Mouse (Mus musculus): ENCODE measurements around the gene Dda1. TPM values are rescaled to one million over a fixed set of nuclear protein-coding genes. Genes with fewer than 3 reads are reported as not detected.
A peak's percentile ranks its signal among the peaks of the same experiment; 100 is the strongest.

Gene Dda1
- polyA plus RNA-seq, 1 experiment, result 34.4 TPM

GRCm38 (mm10) chr8:71474785-71475701 lies 6.0 kb downstream of the Dda1 start:
- H3K4me3 ChIP-seq (ENCODE audit: insufficient read depth, low read depth, low read length), result no peak overlapping the region
- H3K4me1 ChIP-seq (ENCODE audit: control insufficient read depth, insufficient read depth, insufficient read length, low read length), result peaks cover 8% of the 10 kb centered on the region
- no peak overlapping the region for H3K27ac ChIP-seq (replicated peaks; ENCODE audit: low read depth, low read length)

- H3K4me3 ChIP-seq (ENCODE audit: insufficient read depth, low read depth, low read length), result peak overlapping the region; percentile 81
- H3K27ac ChIP-seq (replicated peaks; ENCODE audit: low read depth, low read length), result 0 out of 2 replicates have a peak overlapping the region, but pooled peaks have one; percentile 81
- peaks cover 8% of the 10 kb centered on the region for H3K4me1 ChIP-seq (ENCODE audit: control insufficient read depth, insufficient read depth, insufficient read length, low read length)
Measured at GRCm38 (mm10) chr8:71475702-71476075, 6.7 kb downstream of the Dda1 start.

- Histone ChIP-seq H3K4me1 (ENCODE audit: control insufficient read depth, insufficient read depth, insufficient read length, low read length) (peaks cover 8% of the 10 kb centered on the region), H3K4me3 (ENCODE audit: insufficient read depth, low read depth, low read length) (peak overlapping the region; percentile 81)
Measured at GRCm38 (mm10) chr8:71476099-71476940, 7.3 kb downstream of the Dda1 start.

GRCm38 (mm10) chr8:71477196-71477845 lies 8.3 kb downstream of the Dda1 start:
- Histone ChIP-seq H3K4me3 (ENCODE audit: insufficient read depth, low read depth, low read length) (no peak overlapping the region), H3K27ac (replicated peaks; ENCODE audit: low read depth, low read length) (no peak overlapping the region), H3K4me1 (ENCODE audit: control insufficient read depth, insufficient read depth, insufficient read length, low read length) (peaks cover 8% of the 10 kb centered on the region)

More at GRCm38 (mm10) chr8:71476099-71476940, 7.3 kb downstream of the Dda1 start:
- H3K27ac ChIP-seq (replicated peaks; ENCODE audit: low read depth, low read length), result peak overlapping the region; percentile 81

- no peak overlapping the region for H3K4me3 ChIP-seq (ENCODE audit: insufficient read depth, low read depth, low read length)
Measured at GRCm38 (mm10) chr8:71478943-71479342, 9.9 kb downstream of the Dda1 start.

GRCm38 (mm10) chr8:71483932-71484331 lies 14.9 kb downstream of the Dda1 start:
- no peak overlapping the region for H3K27ac ChIP-seq (replicated peaks; ENCODE audit: low read depth, low read length)
- peaks cover 9% of the 10 kb centered on the region for H3K4me1 ChIP-seq (ENCODE audit: control insufficient read depth, insufficient read depth, insufficient read length, low read length)
- no peak overlapping the region for H3K4me3 ChIP-seq (ENCODE audit: insufficient read depth, low read depth, low read length)

More at GRCm38 (mm10) chr8:71478943-71479342, 9.9 kb downstream of the Dda1 start:
- Histone ChIP-seq H3K27ac (replicated peaks; ENCODE audit: low read depth, low read length) (no peak overlapping the region), H3K4me1 (ENCODE audit: control insufficient read depth, insufficient read depth, insufficient read length, low read length) (peaks cover 8% of the 10 kb centered on the region)

GRCm38 (mm10) chr8:71484736-71485135 lies 15.7 kb downstream of the Dda1 start:
- H3K27ac ChIP-seq (replicated peaks; ENCODE audit: low read depth, low read length), result no peak overlapping the region
- H3K4me1 ChIP-seq (ENCODE audit: control insufficient read depth, insufficient read depth, insufficient read length, low read length), result peaks cover 14% of the 10 kb centered on the region
- peak overlapping the region; percentile 86 for H3K4me3 ChIP-seq (ENCODE audit: insufficient read depth, low read depth, low read length)

GRCm38 (mm10) chr8:71485142-71486135 lies 16.4 kb downstream of the Dda1 start, which contains the start of gene Ano8:
Ano8 (minus strand) TSS chr8:71485963.
- H3K27ac ChIP-seq (replicated peaks; ENCODE audit: low read depth, low read length), result peak within 1 kb of the TSS; percentile 68
- peaks cover 14% of the 10 kb centered on the region for H3K4me1 ChIP-seq (ENCODE audit: control insufficient read depth, insufficient read depth, insufficient read length, low read length)
- H3K4me3 ChIP-seq (ENCODE audit: insufficient read depth, low read depth, low read length), result peak within 1 kb of the TSS; percentile 86

GRCm38 (mm10) chr8:71486136-71486529 lies 17.1 kb downstream of the Dda1 start:
- Histone ChIP-seq H3K4me1 (ENCODE audit: control insufficient read depth, insufficient read depth, insufficient read length, low read length) (peaks cover 14% of the 10 kb centered on the region), H3K4me3 (ENCODE audit: insufficient read depth, low read depth, low read length) (peak overlapping the region; percentile 33), H3K27ac (replicated peaks; ENCODE audit: low read depth, low read length) (peak overlapping the region; percentile 68)

- Histone ChIP-seq H3K27ac (replicated peaks; ENCODE audit: low read depth, low read length) (peak within 1 kb of the TSS; percentile 80), H3K4me1 (ENCODE audit: control insufficient read depth, insufficient read depth, insufficient read length, low read length) (peaks cover 14% of the 10 kb centered on the region), H3K4me3 (ENCODE audit: insufficient read depth, low read depth, low read length) (peak within 1 kb of the TSS; percentile 70)
Measured at GRCm38 (mm10) chr8:71487691-71488445, 18.9 kb downstream of the Dda1 start, which contains the start of gene Gtpbp3. Gtpbp3 (plus strand) TSS chr8:71488103.

- peaks cover 14% of the 10 kb centered on the region for H3K4me1 ChIP-seq (ENCODE audit: control insufficient read depth, insufficient read depth, insufficient read length, low read length)
- H3K27ac ChIP-seq (replicated peaks; ENCODE audit: low read depth, low read length), result peak overlapping the region; percentile 80
- peak overlapping the region; percentile 70 for H3K4me3 ChIP-seq (ENCODE audit: insufficient read depth, low read depth, low read length)
Measured at GRCm38 (mm10) chr8:71488454-71488853, 19.5 kb downstream of the Dda1 start.

- Histone ChIP-seq H3K4me1 (ENCODE audit: control insufficient read depth, insufficient read depth, insufficient read length, low read length) (peaks cover 28% of the 10 kb centered on the region), H3K4me3 (ENCODE audit: insufficient read depth, low read depth, low read length) (no peak overlapping the region; the same call in 1 of the 2 replicates), H3K27ac (replicated peaks; ENCODE audit: low read depth, low read length) (no peak overlapping the region)
Measured at GRCm38 (mm10) chr8:71495039-71495438, 26.0 kb downstream of the Dda1 start.

GRCm38 (mm10) chr8:71495811-71496210 lies 26.8 kb downstream of the Dda1 start:
- Histone ChIP-seq H3K4me3 (ENCODE audit: insufficient read depth, low read depth, low read length) (no peak overlapping the region), H3K4me1 (ENCODE audit: control insufficient read depth, insufficient read depth, insufficient read length, low read length) (peaks cover 28% of the 10 kb centered on the region), H3K27ac (replicated peaks; ENCODE audit: low read depth, low read length) (peak overlapping the region; percentile 47)

Data from brown adipose tissue, adult 24 weeks (tissue).